Mouse (Mus musculus) erythroblast, embryonic 14.5 days (primary cell): ENCODE measurements around the gene Jmjd7. TPM values are rescaled to one million over a fixed set of nuclear protein-coding genes. Genes with fewer than 3 reads are reported as not detected.

ENCODE experiments used
- H3K27me3 ChIP-seq: 2 replicates; pipeline ENCODE4 v1.6.1; 2012; ENCODE audit warnings: inconsistent platforms; ENCODE audit not compliant: control insufficient read depth
- H3K36me3 ChIP-seq: 2 replicates; pipeline ENCODE4 v1.6.1; 2012; ENCODE audit warnings: mild to moderate bottlenecking, inconsistent platforms; ENCODE audit not compliant: control insufficient read depth
- H3K4me1 ChIP-seq: 2 replicates; pipeline ENCODE4 v1.6.1; 2012; ENCODE audit warnings: inconsistent platforms; ENCODE audit not compliant: control insufficient read depth
- H3K4me3 ChIP-seq: replicated peaks from 2 replicates; pipeline ENCODE3; 2012; ENCODE audit warnings: moderate library complexity, mild to moderate bottlenecking, inconsistent platforms
- H3K9me3 ChIP-seq: 2 replicates; pipeline ENCODE4 v1.6.1; 2012; ENCODE audit warnings: low read length, inconsistent platforms, mixed read lengths; ENCODE audit not compliant: control insufficient read depth
- GATA1 ChIP-seq: IDR thresholded peaks from 2 replicates; pipeline ENCODE4 v1.6.1; 2012; ENCODE audit warnings: low read length, inconsistent platforms, mixed read lengths
- TAL1 ChIP-seq: IDR thresholded peaks from 3 replicates; pipeline ENCODE4 v1.6.1; 2012; ENCODE audit warnings: low read length, inconsistent platforms, mixed read lengths
- polyA plus RNA-seq: library from polyadenylated mRNA; stranded (reverse); fragments of >175 nt; gene quantifications from 2 replicates; pipeline ENCODE4 v1.2.3, GENCODE M21; 2012

Gene Jmjd7
- polyA plus RNA-seq, 1 experiment = 0.82 TPM

DNA sequence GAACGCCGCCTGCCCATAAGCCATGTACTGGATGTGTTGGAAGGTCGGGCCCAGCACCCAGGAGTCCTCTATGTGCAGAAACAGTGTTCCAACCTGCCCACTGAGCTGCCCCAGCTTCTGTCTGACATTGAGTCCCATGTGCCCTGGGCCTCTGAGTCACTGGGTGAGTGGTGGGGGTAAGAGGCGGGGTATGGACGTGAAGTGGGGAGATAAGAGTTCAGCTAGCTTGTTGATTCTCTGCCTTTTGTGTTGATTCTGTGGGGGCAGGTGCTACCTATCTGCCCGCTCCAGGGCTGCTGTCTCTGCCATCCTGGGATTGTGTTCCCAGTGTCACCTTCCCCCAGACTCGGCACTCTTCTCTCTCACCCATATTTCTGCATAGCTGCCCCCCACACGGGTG lies 3.1 kb downstream of the Jmjd7 start:
- TF ChIP-seq TAL1 (no peak), GATA1 (no peak)
- Histone ChIP-seq H3K4me1 (peaks cover 33% of the 10 kb centered on the region), H3K4me3 (no peak overlapping the region), H3K27me3 (no peaks in the 10 kb centered on the region), H3K36me3 (peaks cover 22% of the 10 kb centered on the region), H3K9me3 (no peaks in the 10 kb centered on the region)

DNA sequence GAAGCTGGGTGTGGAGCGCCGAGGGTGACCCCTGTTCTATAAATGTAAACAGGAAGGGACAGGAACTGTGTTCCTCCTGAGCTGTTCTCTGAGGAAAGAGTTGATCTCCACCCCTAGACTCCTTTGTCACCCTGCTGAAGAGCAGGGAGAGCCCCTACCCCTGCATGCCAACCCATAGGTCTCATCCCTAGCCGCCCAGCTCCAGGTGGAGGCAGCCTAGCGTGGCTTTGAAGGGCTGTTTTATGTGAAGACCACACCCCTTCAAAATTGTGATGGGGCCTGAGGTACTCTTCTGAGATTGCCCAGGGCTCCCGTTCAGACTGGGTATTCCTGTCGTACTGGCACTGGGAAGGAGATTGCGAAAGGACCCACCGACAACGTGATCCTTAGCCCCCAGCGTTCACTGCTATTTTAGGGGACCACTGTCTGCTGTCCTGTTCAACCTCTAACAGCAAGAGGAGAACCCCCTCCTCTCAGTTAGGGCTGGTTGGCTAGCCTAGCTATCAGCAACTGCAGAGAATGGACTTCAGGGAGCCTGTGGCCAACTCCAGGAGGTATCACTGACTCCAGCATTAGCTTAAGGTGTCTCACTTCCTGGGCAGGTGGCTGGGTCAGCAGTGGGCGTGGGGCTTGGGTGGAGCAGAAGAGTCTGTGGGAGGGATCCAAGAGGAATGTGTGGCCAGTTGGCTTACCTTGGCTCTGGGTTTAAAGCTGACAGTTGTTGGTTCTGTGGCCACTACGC lies 5.6 kb downstream of the Jmjd7 start, which contains the start of gene Pla2g4b:
TSS of gene Pla2g4b (plus strand) at position 692 of the 742 bp plus-strand sequence.
- peaks cover 24% of the 10 kb centered on the region for H3K36me3 ChIP-seq
- peaks cover 19% of the 10 kb centered on the region for H3K4me1 ChIP-seq
- TF ChIP-seq GATA1 (no peak), TAL1 (no peak)
- no peaks in the 10 kb centered on the region for H3K27me3 ChIP-seq
- no peaks in the 10 kb centered on the region for H3K9me3 ChIP-seq
- no peak within 1 kb of the TSS for H3K4me3 ChIP-seq

DNA sequence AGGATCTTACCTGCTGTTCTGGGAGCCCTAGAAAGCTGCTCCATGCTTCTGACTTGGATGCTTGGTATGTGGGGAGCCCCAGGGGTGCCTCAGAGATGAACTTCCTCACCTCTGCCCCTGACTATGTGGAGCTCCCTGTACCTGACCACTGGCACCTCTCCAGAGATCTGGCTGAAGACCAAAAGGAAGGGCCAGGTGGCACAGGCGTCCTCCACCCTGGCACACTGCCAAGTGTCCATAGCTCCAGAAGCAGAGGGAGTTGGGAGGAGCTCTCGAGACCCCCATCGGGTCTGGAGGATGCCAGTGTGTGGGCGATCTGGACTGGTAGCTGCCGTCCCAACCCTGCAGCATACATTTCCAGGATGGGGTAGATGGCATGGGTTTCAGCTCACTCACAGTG lies 6.4 kb downstream of the Jmjd7 start:
- Histone ChIP-seq H3K4me1 (peaks cover 13% of the 10 kb centered on the region), H3K9me3 (no peaks in the 10 kb centered on the region), H3K4me3 (no peak overlapping the region), H3K27me3 (no peaks in the 10 kb centered on the region), H3K36me3 (peaks cover 24% of the 10 kb centered on the region)
- TF ChIP-seq GATA1 (no peak), TAL1 (no peak)

DNA sequence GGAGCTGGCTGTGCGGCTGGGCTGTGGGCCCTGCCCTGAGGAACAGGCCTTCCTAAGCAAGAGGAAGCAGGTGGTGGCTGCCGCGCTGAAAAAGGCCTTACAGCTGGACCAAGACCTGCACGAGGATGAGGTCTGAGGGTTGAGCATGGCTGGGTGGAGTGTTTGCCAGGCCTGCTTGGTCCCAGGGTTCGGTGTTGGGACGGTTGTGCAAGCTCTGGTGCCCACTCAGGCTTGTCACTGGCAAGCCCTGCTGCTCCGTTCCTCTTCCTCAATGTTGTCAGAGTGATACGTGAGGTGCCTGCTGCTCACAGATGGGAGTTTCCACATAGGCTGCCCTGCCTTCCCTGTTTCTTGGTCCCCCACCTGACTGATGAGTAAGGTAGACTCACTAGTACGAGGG lies 10.5 kb downstream of the Jmjd7 start:
- H3K27me3 ChIP-seq = no peaks in the 10 kb centered on the region
- no peaks in the 10 kb centered on the region for H3K9me3 ChIP-seq
- H3K36me3 ChIP-seq = peaks cover 17% of the 10 kb centered on the region
- TF ChIP-seq TAL1 (no peak), GATA1 (no peak)
- H3K4me1 ChIP-seq = no peaks in the 10 kb centered on the region
- H3K4me3 ChIP-seq = no peak overlapping the region

DNA sequence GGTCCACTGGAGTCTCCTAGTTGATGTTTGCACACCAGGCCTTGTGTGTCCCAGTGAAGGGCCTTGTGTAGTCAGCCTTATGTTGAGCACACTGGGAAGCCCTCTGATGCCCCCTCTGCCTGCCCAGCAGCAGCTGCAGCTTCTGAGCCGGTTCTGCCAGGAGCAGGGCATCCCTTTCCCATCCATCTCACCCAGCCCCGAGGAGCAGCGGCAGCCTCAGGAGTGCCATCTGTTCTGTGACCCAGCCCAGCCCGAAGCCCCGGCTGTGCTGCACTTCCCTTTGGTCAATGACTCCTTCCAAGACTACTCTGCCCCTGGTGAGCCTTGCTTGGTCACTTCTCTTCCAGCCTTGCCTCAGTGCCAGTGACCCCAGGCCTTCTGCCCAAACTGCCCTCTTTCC lies 13.7 kb downstream of the Jmjd7 start:
- no peak overlapping the region for H3K4me3 ChIP-seq
- H3K36me3 ChIP-seq = peaks cover 15% of the 10 kb centered on the region
- TF ChIP-seq GATA1 (no peak), TAL1 (no peak)
- no peaks in the 10 kb centered on the region for H3K9me3 ChIP-seq
- H3K4me1 ChIP-seq = peaks cover 9% of the 10 kb centered on the region
- H3K27me3 ChIP-seq = no peaks in the 10 kb centered on the region

DNA sequence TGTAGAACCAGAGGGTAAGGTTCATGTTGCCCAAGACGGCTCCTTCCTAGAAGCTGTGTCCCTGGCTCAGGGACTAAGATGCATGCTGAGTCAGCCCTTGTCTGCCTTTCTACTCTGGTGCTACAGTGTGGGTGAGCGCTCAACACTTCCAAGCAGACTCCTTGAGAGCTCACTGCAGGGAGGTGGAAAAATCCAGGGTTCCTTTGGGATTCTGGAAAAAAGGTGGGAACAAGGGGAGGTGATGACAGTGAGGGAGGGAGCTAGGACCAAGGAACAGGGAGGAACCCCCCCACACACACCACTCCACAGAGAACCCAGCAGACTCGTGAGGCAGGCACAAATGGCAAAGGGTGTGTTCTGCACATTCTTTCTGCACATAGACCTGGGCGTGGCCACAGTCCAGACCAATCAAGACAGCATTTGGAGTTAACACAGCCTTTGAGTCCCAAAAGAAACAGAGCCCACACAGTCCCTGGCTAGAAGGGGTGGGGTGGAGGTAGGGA lies 16.9 kb downstream of the Jmjd7 start:
- Histone ChIP-seq H3K4me3 (no peak overlapping the region), H3K4me1 (peaks cover 9% of the 10 kb centered on the region), H3K27me3 (no peaks in the 10 kb centered on the region), H3K9me3 (no peaks in the 10 kb centered on the region), H3K36me3 (peaks cover 13% of the 10 kb centered on the region)
- TF ChIP-seq TAL1 = no peak
- TF ChIP-seq GATA1 = no peak

DNA sequence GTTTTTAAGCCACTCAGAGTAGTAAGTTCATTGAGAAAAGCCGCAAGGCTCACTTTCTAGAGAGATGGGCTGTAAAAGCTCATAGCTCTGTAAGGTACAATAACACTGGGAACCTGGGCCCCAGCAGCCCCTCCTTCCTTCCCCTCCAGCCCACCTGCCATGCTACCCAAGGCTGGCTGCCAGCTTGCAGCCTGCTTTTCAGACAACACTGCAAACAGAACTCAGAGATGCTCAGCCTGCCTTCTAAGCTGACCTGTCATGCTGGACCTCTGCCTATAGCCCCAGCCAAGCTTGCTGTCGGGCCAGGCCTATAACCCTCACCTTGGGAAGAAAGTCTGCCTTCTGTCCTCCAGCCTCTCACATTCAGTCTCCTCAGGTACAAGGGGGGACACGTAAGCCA lies 17.4 kb downstream of the Jmjd7 start:
- Histone ChIP-seq H3K9me3 (no peaks in the 10 kb centered on the region), H3K36me3 (peaks cover 13% of the 10 kb centered on the region), H3K4me3 (no peak overlapping the region), H3K4me1 (peaks cover 9% of the 10 kb centered on the region), H3K27me3 (no peaks in the 10 kb centered on the region)
- no peak for TF ChIP-seq TAL1
- no peak for TF ChIP-seq GATA1

DNA sequence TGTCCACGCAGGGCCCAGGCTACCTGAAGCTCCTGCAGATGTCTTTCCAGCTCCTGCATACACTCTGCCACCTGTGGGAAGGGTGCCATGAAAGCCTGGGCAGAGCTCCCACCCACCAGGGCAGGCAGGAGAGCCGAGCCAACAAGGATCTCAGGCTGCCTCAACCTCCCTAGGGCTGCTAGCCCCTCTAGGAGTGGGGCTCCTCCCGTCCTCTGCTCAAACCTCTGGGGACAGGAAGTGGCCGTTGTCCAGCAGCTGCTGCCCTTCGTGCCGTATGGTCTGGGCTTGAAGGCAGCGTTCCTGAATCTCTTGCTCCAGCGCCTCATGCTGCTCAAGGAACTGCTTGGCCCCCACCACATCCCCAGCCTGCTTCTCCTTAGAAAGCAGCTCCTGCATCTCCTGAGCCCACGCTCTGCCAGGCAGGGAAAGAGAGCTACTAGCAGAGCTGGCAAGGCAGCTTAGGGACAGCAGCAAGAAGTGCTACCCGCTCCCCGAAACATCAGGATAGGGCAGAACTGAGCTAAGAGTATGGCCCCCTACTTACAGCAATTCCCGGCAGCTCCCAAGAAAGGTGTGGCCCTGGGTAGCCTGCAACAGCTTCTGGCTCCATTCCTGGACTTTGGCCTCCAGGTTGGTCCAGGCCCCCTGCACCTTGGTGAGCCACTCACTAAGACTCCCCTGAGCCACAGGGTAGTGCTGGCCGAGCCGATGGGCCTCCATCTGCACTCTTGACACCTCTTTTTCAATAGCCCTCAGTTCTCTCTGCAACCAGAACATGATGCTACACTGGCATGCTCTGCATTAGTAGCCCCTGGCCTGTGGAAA lies 19.4 kb downstream of the Jmjd7 start:
- no peaks in the 10 kb centered on the region for H3K27me3 ChIP-seq

DNA sequence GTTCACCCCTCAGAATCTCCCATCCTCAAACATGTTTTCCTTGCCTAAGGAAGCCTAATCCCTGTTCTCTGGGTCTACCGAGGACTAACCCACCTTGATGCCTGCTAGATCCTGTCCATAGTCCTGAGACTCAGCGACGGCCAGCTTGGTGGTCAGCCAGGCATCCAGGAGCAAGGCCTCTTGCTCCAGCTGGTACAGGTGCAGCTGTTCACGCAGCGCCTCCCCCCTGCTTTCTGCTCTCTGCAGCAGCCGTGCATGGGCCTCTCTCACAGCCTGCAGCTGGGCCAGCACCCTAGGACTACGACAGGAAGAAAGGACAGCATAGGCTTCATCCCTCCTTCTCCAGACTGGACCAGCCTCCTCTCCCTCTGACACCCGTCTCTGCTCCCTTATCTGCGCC lies 20.9 kb downstream of the Jmjd7 start:
- no peak for TF ChIP-seq GATA1
- TF ChIP-seq TAL1 = no peak
- Histone ChIP-seq H3K9me3 (no peaks in the 10 kb centered on the region), H3K4me1 (peaks cover 9% of the 10 kb centered on the region), H3K36me3 (no peaks in the 10 kb centered on the region), H3K27me3 (no peaks in the 10 kb centered on the region), H3K4me3 (no peak overlapping the region)

More for the DNA sequence above, 19.4 kb downstream of the Jmjd7 start:
- H3K36me3 ChIP-seq = peaks cover 5% of the 10 kb centered on the region
- peaks cover 9% of the 10 kb centered on the region for H3K4me1 ChIP-seq
- no peak for TF ChIP-seq TAL1
- TF ChIP-seq GATA1 = no peak
- H3K4me3 ChIP-seq = no peak overlapping the region
- H3K9me3 ChIP-seq = no peaks in the 10 kb centered on the region
